Mouse (Mus musculus): ENCODE data around the gene Atf5.
A peak's percentile ranks its signal among the peaks of the same experiment; 100 is the strongest.

The Atf5 gene

GRCm38 (mm10) chr7:44850146-44850545 lies 33.7 kb upstream of the Atf5 start:
- peak; percentile 68 for DNase-seq (ENCODE audit: low spot score)

GRCm38 (mm10) chr7:44849416-44850111 lies 33.1 kb upstream of the Atf5 start:
- peak; percentile 82 for DNase-seq (ENCODE audit: low spot score)

GRCm38 (mm10) chr7:44848561-44849415 lies 32.3 kb upstream of the Atf5 start, which contains the start of the genes Akt1s1 and Tbc1d17:
Gene Akt1s1, plus strand, starts transcription at chr7:44848991.
Gene Tbc1d17, minus strand, starts transcription at chr7:44849079.
- DNase-seq (ENCODE audit: low spot score), result peak; percentile 96

- no peak for DNase-seq (ENCODE audit: low spot score)
Observed at GRCm38 (mm10) chr7:44847772-44848171, 31.3 kb upstream of the Atf5 start.

GRCm38 (mm10) chr7:44846804-44847203 lies 30.3 kb upstream of the Atf5 start:
- no peak for DNase-seq (ENCODE audit: low spot score)

- DNase-seq (ENCODE audit: low spot score), result no peak
Observed at GRCm38 (mm10) chr7:44845006-44845405, 28.5 kb upstream of the Atf5 start.

- DNase-seq (ENCODE audit: low spot score), result no peak
Observed at GRCm38 (mm10) chr7:44841825-44842463, 25.5 kb upstream of the Atf5 start.

GRCm38 (mm10) chr7:44840426-44840825 lies 24.0 kb upstream of the Atf5 start:
- DNase-seq (ENCODE audit: low spot score), result no peak

- no peak for DNase-seq (ENCODE audit: low spot score)
Observed at GRCm38 (mm10) chr7:44839491-44840191, 23.2 kb upstream of the Atf5 start.

GRCm38 (mm10) chr7:44839171-44839490 lies 22.7 kb upstream of the Atf5 start:
- no peak for DNase-seq (ENCODE audit: low spot score)

GRCm38 (mm10) chr7:44838073-44838472 lies 21.6 kb upstream of the Atf5 start:
- no peak for DNase-seq (ENCODE audit: low spot score)

GRCm38 (mm10) chr7:44836423-44837053 lies 20.1 kb upstream of the Atf5 start:
- no peak for DNase-seq (ENCODE audit: low spot score)

- DNase-seq (ENCODE audit: low spot score), result no peak
Observed at GRCm38 (mm10) chr7:44836016-44836404, 19.6 kb upstream of the Atf5 start.

- no peak for DNase-seq (ENCODE audit: low spot score)
Observed at GRCm38 (mm10) chr7:44835373-44836015, 19.0 kb upstream of the Atf5 start.

GRCm38 (mm10) chr7:44832763-44833162 lies 16.3 kb upstream of the Atf5 start:
- no peak for DNase-seq (ENCODE audit: low spot score)

- DNase-seq (ENCODE audit: low spot score), result no peak
Observed at GRCm38 (mm10) chr7:44828706-44829105, 12.2 kb upstream of the Atf5 start.

GRCm38 (mm10) chr7:44826771-44827170 lies 10.3 kb upstream of the Atf5 start:
- DNase-seq (ENCODE audit: low spot score), result no peak

- peak; percentile 75 for DNase-seq (ENCODE audit: low spot score)
Observed at GRCm38 (mm10) chr7:44824872-44825271, 8.4 kb upstream of the Atf5 start.

- no peak for DNase-seq (ENCODE audit: low spot score)
Observed at GRCm38 (mm10) chr7:44823409-44823808, 7.0 kb upstream of the Atf5 start.

GRCm38 (mm10) chr7:44821666-44822448 lies 5.4 kb upstream of the Atf5 start:
- no peak for DNase-seq (ENCODE audit: low spot score)

Data from urinary bladder, postnatal 25 days (tissue).